Mouse (Mus musculus): ENCODE measurements around the gene Plekho1. TPM values are rescaled to one million over a fixed set of nuclear protein-coding genes. Genes with fewer than 3 reads are reported as not detected.
"Not testable (repeated sequence)": the region's sequence is repeated elsewhere in the genome, so short reads cannot be mapped to it uniquely, and the experiment has no call there.

The Plekho1 gene
- polyA plus RNA-seq, 1 experiment from 2014 or later = 63.3 TPM

DNA sequence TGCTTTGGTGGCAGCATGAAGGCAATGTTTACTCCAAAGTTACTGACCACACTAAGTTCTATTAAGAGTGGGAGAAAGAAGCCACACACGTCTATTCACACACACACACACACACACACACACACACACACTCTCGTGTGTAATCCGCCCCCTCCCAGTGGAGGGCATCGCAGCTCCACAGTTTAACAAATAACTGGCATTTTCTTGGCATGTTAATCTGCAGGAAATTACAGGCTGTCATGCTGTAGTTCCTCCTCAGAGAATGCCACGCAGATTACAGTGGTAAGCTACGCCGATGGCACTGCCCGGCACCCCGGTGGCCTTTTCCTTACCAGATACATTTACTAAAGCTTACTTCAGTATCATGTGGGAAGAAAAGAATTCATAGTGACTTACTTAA lies 17.5 kb downstream of the Plekho1 start:
- H3K36me3 ChIP-seq (ENCODE audit: control insufficient read depth, insufficient read depth) = no peaks in the 10 kb centered on the region
- no peak overlapping the region for H3K4me3 ChIP-seq (ENCODE audit: low read length)
- no peak overlapping the region for H3K4me2 ChIP-seq (ENCODE audit: low read depth, low read length)
- no peak overlapping the region for H3K27ac ChIP-seq (ENCODE audit: low read length)
- no peaks in the 10 kb centered on the region for H3K9me3 ChIP-seq (replicated peaks; ENCODE audit: control insufficient read depth, low read length)
- 70% methylated on average over 9 of the region's 9 CpGs for WGBS
- H3K27me3 ChIP-seq (ENCODE audit: control insufficient read depth, insufficient read depth, low read length) = no peaks in the 10 kb centered on the region
- H3K4me1 ChIP-seq (ENCODE audit: control insufficient read depth, insufficient read depth, low read length) = peaks cover 10% of the 10 kb centered on the region
- no peak for ATAC-seq (replicated peaks; ENCODE audit: extremely low read depth, insufficient read depth, low FRiP score)
- no peak overlapping the region for H3K9ac ChIP-seq (ENCODE audit: low read length)

DNA sequence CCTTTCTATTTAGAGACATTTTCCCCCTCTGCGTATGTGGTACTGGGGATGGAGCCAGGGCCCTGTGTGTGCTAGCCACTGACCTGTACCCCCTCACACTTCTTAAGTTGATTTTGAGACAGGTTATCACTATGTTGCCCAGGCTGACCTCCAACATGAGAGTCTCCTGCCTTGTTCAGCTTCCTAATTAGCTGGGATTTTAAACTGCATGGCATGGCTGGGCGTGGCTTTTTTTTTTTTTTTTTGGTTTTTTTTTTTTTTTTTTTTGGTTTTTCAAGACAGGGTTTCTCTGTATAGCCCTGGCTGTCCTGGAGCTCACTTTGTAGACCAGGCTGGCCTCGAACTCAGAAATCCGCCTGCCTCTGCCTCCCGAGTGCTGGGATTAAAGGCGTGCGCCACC lies 18.2 kb downstream of the Plekho1 start:
- Histone ChIP-seq H3K27ac (ENCODE audit: low read length) (peak overlapping the region; percentile 47), H3K4me1 (ENCODE audit: control insufficient read depth, insufficient read depth, low read length) (peaks cover 17% of the 10 kb centered on the region)
- not testable (repeated sequence) for H3K36me3 ChIP-seq (ENCODE audit: control insufficient read depth, insufficient read depth); H3K9me3 ChIP-seq (replicated peaks; ENCODE audit: control insufficient read depth, low read length); H3K9ac ChIP-seq (ENCODE audit: low read length); ATAC-seq (replicated peaks; ENCODE audit: extremely low read depth, insufficient read depth, low FRiP score); H3K4me2 ChIP-seq (ENCODE audit: low read depth, low read length); H3K27me3 ChIP-seq (ENCODE audit: control insufficient read depth, insufficient read depth, low read length); H3K4me3 ChIP-seq (ENCODE audit: low read length)
- WGBS = 88% methylated on average over 6 of the region's 7 CpGs

DNA sequence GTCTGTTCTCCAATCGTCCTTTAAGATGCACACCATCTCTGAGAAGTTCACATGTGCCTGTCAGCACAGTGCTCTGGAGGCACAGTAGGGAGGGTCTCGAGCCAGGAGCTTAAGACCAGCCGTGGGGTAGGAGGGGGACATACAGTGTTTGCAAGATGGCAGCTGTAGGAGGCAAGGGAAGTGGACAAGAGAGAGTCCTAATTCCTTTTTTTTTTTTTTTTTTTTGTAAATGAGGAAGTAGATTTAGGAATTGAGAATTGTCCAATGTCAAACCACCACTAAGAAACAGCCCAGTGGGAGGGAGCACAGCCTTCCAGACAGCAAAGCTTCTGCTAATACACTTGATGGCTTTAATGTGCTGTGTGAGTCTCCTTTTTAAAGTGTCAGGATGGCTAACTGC lies 18.7 kb downstream of the Plekho1 start:
- Histone ChIP-seq H3K36me3 (ENCODE audit: control insufficient read depth, insufficient read depth) (no peaks in the 10 kb centered on the region), H3K4me2 (ENCODE audit: low read depth, low read length) (no peak overlapping the region), H3K4me3 (ENCODE audit: low read length) (no peak overlapping the region), H3K9me3 (replicated peaks; ENCODE audit: control insufficient read depth, low read length) (no peaks in the 10 kb centered on the region), H3K4me1 (ENCODE audit: control insufficient read depth, insufficient read depth, low read length) (peaks cover 17% of the 10 kb centered on the region), H3K9ac (ENCODE audit: low read length) (no peak overlapping the region), H3K27ac (ENCODE audit: low read length) (peak overlapping the region; percentile 47), H3K27me3 (ENCODE audit: control insufficient read depth, insufficient read depth, low read length) (0 out of 2 replicates have a peak, but pooled peaks cover 2% of the 10 kb centered on the region)
- 67% methylated on average over 3 of the region's 3 CpGs for WGBS
- no peak for ATAC-seq (replicated peaks; ENCODE audit: extremely low read depth, insufficient read depth, low FRiP score)

DNA sequence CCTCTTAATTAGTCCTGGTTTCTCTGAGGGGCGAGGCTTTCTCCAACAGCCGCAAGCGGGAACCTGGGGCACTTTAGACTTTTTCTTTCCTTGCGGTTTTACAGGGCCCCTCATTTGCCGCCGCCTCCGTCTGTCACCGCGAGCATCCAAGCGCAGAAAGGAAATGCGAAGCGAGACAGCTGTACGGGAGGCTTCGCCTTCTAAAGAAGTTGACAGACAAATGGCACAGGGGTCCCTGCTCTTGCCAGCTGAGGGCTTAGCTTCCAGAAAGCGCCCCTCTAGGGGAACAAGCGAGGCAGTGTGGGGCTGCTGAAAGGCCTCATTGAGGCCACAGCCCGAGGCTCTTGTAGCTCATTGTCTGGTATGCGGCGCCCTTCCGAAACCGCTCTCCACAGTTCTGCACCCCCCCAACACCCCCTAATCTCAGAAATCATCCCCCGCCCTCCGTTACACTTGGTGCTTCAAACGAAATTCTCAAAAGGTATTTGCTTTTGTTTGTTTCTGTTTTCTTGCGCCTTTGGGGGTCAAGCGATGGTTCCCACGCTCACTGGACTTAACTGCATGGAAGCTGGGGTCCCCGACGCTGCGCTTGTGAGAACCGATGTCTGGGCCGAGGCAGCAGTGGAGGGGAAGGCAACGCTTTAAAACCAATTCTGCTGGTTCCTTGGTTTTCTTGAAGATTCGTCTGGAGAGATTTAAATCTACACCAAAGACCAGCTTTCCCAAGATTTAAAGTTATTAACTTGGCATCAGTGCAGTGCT lies 22.7 kb downstream of the Plekho1 start:
- WGBS = 12% methylated on average over 34 of the region's 34 CpGs
- H3K9me3 ChIP-seq (replicated peaks; ENCODE audit: control insufficient read depth, low read length) = no peaks in the 10 kb centered on the region
- peak overlapping the region; percentile 47 for H3K27ac ChIP-seq (ENCODE audit: low read length)
- H3K9ac ChIP-seq (ENCODE audit: low read length) = peak overlapping the region; percentile 61
- H3K27me3 ChIP-seq (ENCODE audit: control insufficient read depth, insufficient read depth, low read length) = 0 out of 2 replicates have a peak, but pooled peaks cover 2% of the 10 kb centered on the region
- peaks cover 25% of the 10 kb centered on the region for H3K4me1 ChIP-seq (ENCODE audit: control insufficient read depth, insufficient read depth, low read length)
- peak overlapping the region; percentile 33 for H3K4me3 ChIP-seq (ENCODE audit: low read length)
- no peaks in the 10 kb centered on the region for H3K36me3 ChIP-seq (ENCODE audit: control insufficient read depth, insufficient read depth)
- peak; percentile 21; the same call in 1 of the 2 replicates for ATAC-seq (replicated peaks; ENCODE audit: extremely low read depth, insufficient read depth, low FRiP score)
- peak overlapping the region; percentile 57 for H3K4me2 ChIP-seq (ENCODE audit: low read depth, low read length)

DNA sequence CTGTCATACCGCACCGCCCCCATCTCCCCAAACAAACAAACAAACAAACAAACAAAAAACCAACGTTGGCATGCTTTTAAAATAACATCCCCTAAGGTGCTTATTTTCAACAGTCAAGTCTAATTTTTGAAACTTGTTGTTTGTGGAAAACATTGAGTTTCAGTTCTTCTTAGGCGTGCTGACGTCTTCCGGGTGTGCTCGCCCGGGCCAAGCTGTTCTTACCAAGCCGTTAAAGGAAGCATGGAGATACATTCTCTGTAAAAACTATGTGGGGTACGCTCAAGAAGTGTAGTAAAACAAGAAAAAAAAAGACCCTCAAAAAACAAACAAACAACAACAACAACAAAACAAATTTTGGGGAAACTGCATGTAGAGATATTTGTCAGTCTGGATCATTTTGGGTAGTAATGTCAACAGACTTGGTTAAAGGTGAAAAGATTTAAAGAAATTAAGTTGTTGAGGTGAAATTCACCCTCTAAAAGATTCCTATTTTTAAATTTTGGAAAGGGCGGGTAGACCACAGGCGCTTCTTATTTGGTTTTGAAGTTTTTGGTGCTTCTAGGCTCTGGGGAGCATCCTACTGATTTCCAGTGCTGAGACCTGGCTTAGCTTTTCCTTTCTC lies 23.4 kb downstream of the Plekho1 start:
- Histone ChIP-seq H3K27me3 (ENCODE audit: control insufficient read depth, insufficient read depth, low read length) (0 out of 2 replicates have a peak, but pooled peaks cover 2% of the 10 kb centered on the region), H3K27ac (ENCODE audit: low read length) (peak overlapping the region; percentile 47), H3K9ac (ENCODE audit: low read length) (peak overlapping the region; percentile 61), H3K9me3 (replicated peaks; ENCODE audit: control insufficient read depth, low read length) (no peaks in the 10 kb centered on the region), H3K4me3 (ENCODE audit: low read length) (peak overlapping the region; percentile 33), H3K4me1 (ENCODE audit: control insufficient read depth, insufficient read depth, low read length) (peaks cover 21% of the 10 kb centered on the region), H3K4me2 (ENCODE audit: low read depth, low read length) (peak overlapping the region; percentile 57), H3K36me3 (ENCODE audit: control insufficient read depth, insufficient read depth) (no peaks in the 10 kb centered on the region)
- WGBS = 78% methylated on average over 12 of the region's 12 CpGs
- no peak for ATAC-seq (replicated peaks; ENCODE audit: extremely low read depth, insufficient read depth, low FRiP score)

DNA sequence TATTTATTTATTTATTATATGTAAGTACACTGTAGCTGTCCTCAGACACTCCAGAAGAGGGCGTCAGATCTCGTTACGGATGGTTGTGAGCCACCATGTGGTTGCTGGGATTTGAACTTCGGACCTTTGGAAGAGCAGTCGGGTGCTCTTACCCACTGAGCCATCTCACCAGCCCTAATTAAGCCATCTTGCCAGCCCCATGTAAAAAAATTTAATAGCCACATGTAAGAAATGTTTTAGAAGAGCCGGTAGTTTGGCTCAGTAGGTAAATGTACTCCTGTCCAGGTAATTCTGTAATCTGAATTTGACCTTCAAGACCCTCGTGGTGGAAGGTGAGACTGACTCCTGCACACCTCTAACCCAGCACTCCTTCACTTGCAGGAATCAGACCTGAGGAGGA lies 25.1 kb downstream of the Plekho1 start:
- not testable (repeated sequence) for H3K4me3 ChIP-seq (ENCODE audit: low read length); H3K27ac ChIP-seq (ENCODE audit: low read length); H3K9me3 ChIP-seq (replicated peaks; ENCODE audit: control insufficient read depth, low read length); H3K9ac ChIP-seq (ENCODE audit: low read length); ATAC-seq (replicated peaks; ENCODE audit: extremely low read depth, insufficient read depth, low FRiP score); H3K4me2 ChIP-seq (ENCODE audit: low read depth, low read length); H3K36me3 ChIP-seq (ENCODE audit: control insufficient read depth, insufficient read depth); H3K27me3 ChIP-seq (ENCODE audit: control insufficient read depth, insufficient read depth, low read length)
- WGBS = 81% methylated on average over 4 of the region's 7 CpGs
- peaks cover 20% of the 10 kb centered on the region for H3K4me1 ChIP-seq (ENCODE audit: control insufficient read depth, insufficient read depth, low read length)

DNA sequence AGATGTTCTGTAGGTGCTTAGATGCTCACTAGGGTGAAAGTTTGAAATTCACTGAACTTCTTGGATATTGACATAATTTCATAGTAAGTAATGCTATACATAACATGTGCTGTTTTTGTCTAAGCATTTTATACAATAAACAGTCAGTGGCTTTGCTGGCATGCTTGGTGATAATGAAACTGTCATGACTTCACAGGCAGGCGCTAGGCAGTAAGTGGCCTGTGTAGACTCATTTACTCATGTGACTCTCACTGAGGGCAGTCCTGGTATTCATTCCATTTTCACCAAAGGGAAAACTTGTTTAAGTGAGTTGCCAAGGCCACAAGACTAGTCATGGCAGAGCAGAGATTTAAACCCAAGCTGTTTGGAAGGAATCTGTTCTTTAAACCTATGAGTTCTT lies 26.5 kb downstream of the Plekho1 start:
- H3K4me3 ChIP-seq (ENCODE audit: low read length) = no peak overlapping the region
- no peak for ATAC-seq (replicated peaks; ENCODE audit: extremely low read depth, insufficient read depth, low FRiP score)
- H3K36me3 ChIP-seq (ENCODE audit: control insufficient read depth, insufficient read depth) = no peaks in the 10 kb centered on the region
- no peaks in the 10 kb centered on the region for H3K9me3 ChIP-seq (replicated peaks; ENCODE audit: control insufficient read depth, low read length)
- 59% methylated on average over 1 of the region's 1 CpGs for WGBS
- H3K4me2 ChIP-seq (ENCODE audit: low read depth, low read length) = no peak overlapping the region
- H3K27ac ChIP-seq (ENCODE audit: low read length) = peak overlapping the region; percentile 28; the same call in 1 of the 2 replicates
- 0 out of 2 replicates have a peak, but pooled peaks cover 2% of the 10 kb centered on the region for H3K27me3 ChIP-seq (ENCODE audit: control insufficient read depth, insufficient read depth, low read length)
- H3K4me1 ChIP-seq (ENCODE audit: control insufficient read depth, insufficient read depth, low read length) = peaks cover 20% of the 10 kb centered on the region
- H3K9ac ChIP-seq (ENCODE audit: low read length) = no peak overlapping the region

DNA sequence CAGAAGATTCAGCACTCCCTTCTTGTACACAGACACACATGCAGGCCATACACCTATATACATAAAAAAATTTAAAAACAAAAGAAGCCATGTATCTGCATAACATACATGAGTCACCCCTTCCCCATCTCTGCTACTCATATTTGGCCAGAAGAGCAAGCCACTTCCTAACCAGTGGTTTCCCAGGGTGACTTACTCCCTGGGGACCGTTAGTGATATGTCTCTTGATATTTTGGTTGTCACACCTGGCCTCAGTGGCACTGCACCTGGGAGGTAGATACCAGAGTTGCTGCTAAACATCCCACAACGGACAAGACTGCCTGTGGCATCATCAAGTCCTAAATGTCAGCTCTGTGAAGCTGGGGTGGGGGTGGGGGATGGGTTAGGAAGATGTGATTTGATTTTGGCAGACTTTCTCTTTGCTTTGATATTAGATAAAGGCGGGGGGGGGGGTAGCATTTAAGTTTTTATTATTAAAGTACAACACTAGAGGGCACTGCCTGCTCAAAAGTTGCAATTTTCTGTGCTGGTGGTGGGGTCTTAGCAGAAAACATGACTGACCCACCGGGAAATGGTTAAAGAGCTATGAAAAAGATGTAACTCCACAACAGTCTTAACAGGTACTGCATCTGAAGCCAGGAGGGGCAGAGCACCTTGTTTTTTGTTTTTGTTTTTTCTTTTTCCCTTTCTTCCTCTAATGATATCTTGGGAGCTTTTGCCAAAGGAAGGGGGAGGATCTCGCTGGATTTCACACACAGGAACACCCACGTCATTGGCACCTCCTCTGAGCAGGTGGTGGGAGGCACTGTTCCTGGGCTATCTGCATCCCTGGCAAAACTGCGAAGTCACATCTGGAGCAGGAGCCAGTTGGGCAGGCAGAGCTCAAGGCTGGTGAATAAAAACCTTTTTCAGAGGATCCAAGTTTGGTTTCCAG lies 30.0 kb downstream of the Plekho1 start:
- WGBS = 6% methylated on average over 7 of the region's 7 CpGs
- no peaks in the 10 kb centered on the region for H3K27me3 ChIP-seq (ENCODE audit: control insufficient read depth, insufficient read depth, low read length)
- peak overlapping the region; percentile 8; the same call in 1 of the 2 replicates for H3K9ac ChIP-seq (ENCODE audit: low read length)
- peak overlapping the region; percentile 14; the same call in 1 of the 2 replicates for H3K4me3 ChIP-seq (ENCODE audit: low read length)
- peaks cover 19% of the 10 kb centered on the region for H3K4me1 ChIP-seq (ENCODE audit: control insufficient read depth, insufficient read depth, low read length)
- peak overlapping the region; percentile 17; the same call in 1 of the 2 replicates for H3K27ac ChIP-seq (ENCODE audit: low read length)
- H3K9me3 ChIP-seq (replicated peaks; ENCODE audit: control insufficient read depth, low read length) = no peaks in the 10 kb centered on the region
- H3K4me2 ChIP-seq (ENCODE audit: low read depth, low read length) = peak overlapping the region; percentile 50
- 0 out of 2 replicates have a peak, but pooled peaks have one; percentile 31 for ATAC-seq (replicated peaks; ENCODE audit: extremely low read depth, insufficient read depth, low FRiP score)
- H3K36me3 ChIP-seq (ENCODE audit: control insufficient read depth, insufficient read depth) = no peaks in the 10 kb centered on the region

Measured in heart, embryonic 16.5 days (tissue).